Mouse (Mus musculus) embryo, embryonic 9.5 days (tissue): ENCODE results near the gene Gmfg.
A peak's percentile ranks its signal among the peaks of the same experiment; 100 is the strongest.

Experiments
- DNase-seq: peaks from one replicate; pipeline ENCODE4 v3.0.0-alpha.2; 2017; ENCODE audit errors: extremely low spot score

The Gmfg gene

DNA sequence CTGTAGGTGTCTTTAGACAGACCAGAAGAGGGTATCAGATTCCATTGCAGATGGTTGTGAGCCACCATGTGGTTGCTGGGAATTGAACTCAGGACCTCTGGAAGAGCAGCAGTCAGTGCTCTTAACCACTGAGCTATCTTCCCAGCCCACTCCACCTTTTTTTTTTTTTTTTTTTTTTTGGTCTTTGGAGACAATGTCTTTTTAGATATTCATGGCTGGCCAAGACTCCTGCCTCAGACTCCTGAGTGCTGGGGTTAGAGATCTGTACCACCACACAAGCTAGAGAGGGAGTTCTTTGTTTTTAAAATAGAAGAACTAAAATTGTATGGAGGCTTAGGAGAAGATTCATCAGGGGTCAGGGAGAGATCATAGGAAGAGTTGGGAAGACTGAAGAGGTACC lies 717 bp downstream of the Gmfg start:
- DNase-seq, result no peak

- DNase-seq, result no peak
These were observed 1.5 kb downstream of the Gmfg start for GRCm38 (mm10) chr7:28438771-28439170.

DNA sequence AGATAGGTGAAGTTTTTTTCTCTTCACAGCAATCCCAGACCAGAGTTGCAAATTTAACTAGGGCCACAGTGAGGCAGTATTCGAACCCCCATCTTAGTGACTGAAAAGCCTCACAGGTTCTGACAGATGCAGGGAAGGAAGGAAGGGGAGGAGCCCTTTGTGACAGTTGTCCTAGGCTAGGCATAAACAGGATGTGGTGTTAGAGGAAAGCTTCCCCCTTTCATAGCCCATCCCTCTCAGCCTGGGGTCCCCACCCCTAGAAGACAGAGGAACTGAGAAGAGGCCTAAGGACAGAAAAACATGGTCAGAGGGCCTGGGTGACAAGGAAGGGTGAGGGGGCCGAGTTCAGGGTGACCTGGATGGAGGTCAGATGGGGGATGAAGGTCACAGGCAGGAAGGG lies 3.5 kb downstream of the Gmfg start:
- no peak for DNase-seq

DNA sequence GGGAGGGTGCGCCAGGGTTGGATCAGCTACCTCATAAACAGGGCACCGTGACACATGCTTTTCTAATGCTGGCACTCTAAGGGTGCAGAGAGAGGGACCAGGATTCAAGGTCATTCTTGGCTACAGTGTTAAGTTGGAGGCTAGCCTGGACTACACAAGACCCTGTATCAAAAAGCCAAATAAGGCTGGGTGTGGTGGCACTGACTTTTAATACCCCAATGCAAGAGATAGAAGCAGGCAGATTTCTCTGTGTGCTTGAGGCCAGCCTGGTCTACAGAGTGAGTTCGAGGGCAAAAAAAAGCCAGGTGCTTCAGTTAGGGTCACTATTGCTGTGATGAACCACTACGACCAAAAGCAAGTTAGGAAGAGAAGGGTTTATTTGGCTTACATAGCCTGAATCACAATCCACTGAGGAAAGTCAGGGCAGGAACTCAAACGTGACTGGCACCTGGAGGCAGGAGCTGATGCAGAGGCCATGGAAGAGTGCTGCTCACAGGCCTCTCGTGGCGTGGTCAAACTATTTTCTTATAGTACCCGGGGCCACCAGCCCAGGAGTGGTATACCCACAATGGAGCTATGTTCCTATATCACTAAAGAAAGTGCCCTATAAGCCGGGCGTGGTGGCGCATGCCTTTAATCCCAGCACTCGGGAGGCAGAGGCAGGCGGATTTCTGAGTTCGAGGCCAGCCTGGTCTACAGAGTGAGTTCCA lies 4.7 kb downstream of the Gmfg start:
- no peak for DNase-seq

GRCm38 (mm10) chr7:28442688-28443087 lies 5.4 kb downstream of the Gmfg start:
- no peak for DNase-seq

GRCm38 (mm10) chr7:28444344-28444974 lies 7.2 kb downstream of the Gmfg start:
- no peak for DNase-seq

- peak; percentile 79 for DNase-seq
These were observed 9.2 kb downstream of the Gmfg start for GRCm38 (mm10) chr7:28446446-28446845.

DNA sequence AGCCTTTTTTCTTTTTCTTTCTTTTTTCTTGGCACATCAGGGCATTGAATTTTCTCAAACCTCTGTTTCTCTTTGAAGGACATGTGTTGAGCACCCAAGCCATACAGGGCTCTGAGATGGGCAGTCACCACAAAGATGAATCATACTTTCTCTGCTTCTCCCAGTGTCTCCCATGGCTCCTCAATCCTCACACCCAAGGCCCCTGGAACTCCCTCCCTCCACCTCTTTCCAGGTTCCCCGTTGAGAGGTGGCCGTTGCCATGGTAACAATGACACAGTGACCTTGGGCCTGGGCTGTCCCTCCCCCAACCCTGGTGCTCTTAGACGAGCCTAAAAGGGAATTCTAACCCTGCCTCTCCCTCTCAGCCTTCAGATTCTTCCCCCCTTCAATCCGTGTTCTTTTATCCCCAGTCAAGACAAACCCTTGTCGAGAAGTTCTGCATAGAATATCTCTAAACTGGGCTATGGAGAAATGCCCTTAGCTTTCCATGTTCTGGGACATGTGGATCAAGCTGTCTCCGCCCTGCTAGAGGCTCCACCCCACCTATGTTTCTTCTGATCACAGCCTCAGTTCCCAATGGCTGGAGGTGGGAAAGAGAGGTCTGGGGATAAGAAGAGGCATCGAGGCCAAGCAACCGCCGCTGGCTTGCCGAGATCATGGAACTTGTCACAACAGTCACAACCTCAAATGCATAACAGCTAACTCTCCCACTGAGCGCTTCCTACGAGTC lies 10.0 kb downstream of the Gmfg start:
- DNase-seq, result peak; percentile 39

DNA sequence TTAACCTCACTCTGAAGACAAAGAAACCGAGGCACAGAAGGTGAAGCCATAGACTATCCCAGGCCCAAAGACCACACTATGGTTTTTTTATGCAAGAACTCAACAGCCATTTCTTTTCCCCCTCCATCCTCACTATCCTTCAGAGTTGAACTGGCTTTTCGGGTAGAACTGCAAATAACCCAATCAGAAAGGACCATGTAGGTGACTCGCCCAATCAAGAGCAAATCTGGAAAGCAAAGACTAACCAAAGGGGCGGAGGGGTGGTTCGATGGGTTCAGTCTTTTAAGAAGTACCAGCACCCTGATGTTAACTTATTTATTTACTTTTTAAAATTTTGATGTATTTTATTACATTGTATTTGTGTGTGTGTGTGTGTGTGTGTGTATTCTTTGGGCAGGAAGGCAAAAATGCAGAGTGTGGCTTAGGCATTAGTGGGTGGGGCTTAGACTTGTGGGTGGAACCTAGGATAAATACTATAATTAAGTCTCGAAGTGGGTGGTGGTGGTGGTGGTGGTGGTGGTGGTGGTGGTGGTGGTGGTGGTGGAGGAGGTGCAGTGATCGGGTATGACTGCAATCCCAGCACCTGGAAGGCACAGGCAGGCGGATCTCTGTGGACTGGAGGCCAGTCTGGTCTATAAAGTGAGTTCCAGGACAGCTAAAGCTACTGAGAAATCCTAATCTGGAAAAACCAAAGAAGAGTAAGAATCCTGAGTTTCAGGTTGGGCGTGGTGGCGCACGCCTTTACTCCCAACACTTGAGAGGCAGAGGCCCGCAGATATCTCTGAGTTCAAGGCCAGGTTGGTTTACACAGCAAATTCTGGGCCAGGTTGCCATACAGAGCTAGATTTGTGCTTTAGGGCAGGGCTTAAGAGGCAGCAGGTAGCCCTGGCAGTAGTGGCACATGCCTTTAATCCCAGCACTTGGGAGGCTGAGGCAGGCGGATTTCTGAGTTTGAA lies 10.9 kb downstream of the Gmfg start:
- DNase-seq, result no peak

DNA sequence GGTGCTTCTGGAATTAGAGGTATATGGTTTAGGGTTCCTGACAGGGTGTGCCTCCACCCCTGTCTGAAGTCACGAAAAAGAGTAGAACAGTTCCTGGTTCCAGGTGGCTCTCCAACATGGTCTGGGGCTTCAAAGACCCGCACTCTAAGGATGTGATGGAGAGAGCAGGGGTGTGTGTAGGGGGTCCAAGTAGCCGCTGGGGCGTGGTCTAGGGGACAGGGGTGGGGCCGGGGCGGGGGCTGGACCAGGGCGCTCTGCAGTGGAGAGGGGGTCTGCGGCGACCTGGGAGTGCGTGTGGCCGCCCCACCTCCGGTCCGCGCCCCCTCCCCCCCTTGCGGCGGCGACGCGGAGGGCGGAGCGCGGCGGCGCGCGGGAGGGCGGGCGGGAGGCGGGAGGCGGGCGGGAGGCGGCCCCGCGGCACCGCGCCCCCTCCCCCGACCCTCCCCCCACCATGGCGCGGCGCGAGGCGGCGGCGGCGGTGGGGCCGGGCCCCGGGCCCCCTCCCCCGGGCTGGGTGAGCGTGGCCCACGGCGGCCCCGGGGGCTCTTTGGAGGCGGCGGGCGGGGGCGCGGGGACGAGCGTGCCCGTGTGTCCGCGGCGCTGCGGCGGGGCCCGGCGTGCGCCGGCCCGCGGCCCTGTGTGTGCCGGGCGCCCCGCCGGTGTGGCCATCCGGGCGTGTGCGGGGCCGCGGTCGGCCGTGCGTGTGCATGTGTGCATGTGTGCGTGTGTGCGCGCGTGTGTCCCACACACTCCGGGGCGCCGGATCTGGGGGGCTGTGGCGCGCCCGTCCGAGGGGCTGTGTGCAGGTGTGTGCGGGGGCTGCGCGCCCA lies 14.5 kb downstream of the Gmfg start, which contains the start of gene Lrfn1:
Gene Lrfn1, plus strand, starts transcription at position 450 of the 830 bp plus-strand sequence.
- peak; percentile 61 for DNase-seq

GRCm38 (mm10) chr7:28452361-28453005 lies 15.2 kb downstream of the Gmfg start:
- DNase-seq, result peak; percentile 33

GRCm38 (mm10) chr7:28460361-28460760 lies 23.1 kb downstream of the Gmfg start:
- no peak for DNase-seq

- DNase-seq, result no peak
These were observed 25.5 kb downstream of the Gmfg start for GRCm38 (mm10) chr7:28462769-28463168.

GRCm38 (mm10) chr7:28464416-28465212 lies 27.4 kb downstream of the Gmfg start:
- DNase-seq, result no peak

DNA sequence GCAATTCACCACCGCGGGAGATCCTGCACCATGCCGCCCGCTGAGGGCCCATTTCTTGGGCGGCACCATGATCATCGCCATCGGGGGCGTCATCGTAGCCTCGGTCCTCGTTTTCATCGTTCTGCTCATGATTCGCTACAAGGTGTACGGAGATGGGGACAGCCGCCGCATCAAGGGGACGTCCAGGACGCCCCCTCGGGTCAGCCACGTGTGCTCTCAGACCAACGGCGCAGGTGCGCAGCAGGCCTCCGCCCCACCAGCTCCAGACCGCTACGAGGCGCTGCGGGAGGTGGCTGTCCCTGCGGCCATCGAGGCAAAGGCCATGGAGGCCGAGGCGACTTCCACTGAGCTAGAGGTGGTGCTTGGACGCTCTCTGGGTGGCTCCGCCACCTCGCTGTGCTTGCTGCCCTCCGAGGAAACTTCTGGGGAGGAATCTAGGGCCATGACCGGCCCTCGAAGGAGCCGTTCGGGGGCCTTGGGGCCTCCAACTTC lies 29.5 kb downstream of the Gmfg start:
- peak; percentile 31 for DNase-seq

DNA sequence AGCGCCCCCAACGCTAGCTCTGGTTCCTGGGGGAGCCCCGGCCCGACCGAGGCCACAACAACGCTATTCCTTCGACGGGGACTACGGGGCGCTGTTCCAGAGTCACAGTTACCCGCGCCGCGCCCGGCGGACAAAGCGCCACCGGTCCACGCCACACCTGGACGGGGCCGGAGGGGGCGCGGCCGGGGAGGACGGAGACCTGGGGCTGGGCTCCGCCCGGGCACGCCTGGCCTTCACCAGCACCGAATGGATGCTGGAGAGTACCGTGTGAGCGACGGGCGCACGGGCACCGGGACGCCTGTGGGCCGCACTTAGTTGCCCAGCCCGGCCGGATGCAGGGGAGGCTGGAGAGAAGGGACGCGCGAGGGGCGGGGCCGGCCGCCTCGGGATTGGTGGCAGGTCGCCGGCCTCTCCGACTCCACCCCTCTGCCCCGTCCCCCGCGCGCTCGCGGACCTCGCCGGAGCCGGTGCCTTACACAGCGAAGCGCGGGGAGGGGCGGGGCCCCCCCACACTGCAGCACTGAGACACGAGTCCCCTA lies 30.0 kb downstream of the Gmfg start:
- peak; percentile 77 for DNase-seq

- no peak for DNase-seq
These were observed 38.9 kb downstream of the Gmfg start for GRCm38 (mm10) chr7:28476191-28476590.

DNA sequence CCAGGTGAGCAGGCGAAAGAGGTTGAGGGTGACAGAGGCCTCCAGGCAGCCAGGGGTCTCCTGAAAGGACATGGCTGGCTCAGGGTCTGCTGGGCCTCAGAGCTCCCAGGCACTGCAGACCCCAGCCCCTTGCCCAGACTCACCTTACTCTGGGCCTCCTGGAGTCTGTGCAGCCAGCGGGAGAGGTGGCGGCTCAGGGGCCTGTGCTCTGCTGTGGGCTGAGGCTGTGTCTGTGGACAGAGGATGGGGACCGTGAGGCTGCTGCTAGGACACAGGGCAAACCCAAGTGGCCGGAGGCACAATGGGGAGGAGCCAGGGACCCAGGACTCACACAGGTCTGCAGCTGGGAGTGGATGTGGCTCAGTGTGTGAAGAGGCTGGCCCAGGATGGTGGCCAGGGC lies 40.1 kb downstream of the Gmfg start:
- no peak for DNase-seq

DNA sequence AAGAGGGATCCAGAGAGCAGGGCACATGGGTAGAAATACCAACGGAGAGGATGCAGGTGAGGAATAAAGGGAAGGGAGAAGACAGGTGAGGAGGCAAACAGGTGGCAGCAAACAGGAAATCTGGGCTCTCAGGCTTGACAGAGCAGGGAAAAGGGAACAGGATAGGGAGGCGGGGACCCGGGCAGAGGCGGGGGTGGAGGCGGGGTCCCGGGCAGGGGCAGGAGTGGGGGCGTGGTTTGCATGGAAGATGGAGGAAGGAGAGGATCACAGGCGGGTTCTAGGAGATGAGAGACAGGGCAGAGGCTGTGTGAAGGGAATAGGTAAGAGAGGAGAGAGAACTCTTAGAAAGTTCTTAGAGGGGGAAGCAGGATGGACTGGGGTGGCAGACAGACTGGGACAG lies 41.6 kb downstream of the Gmfg start:
- DNase-seq, result peak; percentile 36
